Mouse (Mus musculus): ENCODE measurements around the gene Pla2g4b.

Pla2g4b gene

GRCm38 (mm10) chr2:120032726-120033467 lies at the start of gene Pla2g4b:
Pla2g4b (plus strand) TSS chr2:120033417.
- no peak for DNase-seq (ENCODE audit: low spot score)

GRCm38 (mm10) chr2:119985871-119986270 lies 47.3 kb upstream of the Pla2g4b start:
- no peak for DNase-seq (ENCODE audit: low spot score)

GRCm38 (mm10) chr2:119986369-119986768 lies 46.8 kb upstream of the Pla2g4b start:
- no peak for DNase-seq (ENCODE audit: low spot score)

- no peak for DNase-seq (ENCODE audit: low spot score)
Measured at GRCm38 (mm10) chr2:119987441-119987840, 45.8 kb upstream of the Pla2g4b start.

- DNase-seq (ENCODE audit: low spot score), result no peak
Measured at GRCm38 (mm10) chr2:119988952-119989351, 44.3 kb upstream of the Pla2g4b start.

GRCm38 (mm10) chr2:119990881-119991280 lies 42.3 kb upstream of the Pla2g4b start:
- no peak for DNase-seq (ENCODE audit: low spot score)

- no peak for DNase-seq (ENCODE audit: low spot score)
Measured at GRCm38 (mm10) chr2:119992349-119992748, 40.9 kb upstream of the Pla2g4b start.

- no peak for DNase-seq (ENCODE audit: low spot score)
Measured at GRCm38 (mm10) chr2:119993515-119993914, 39.7 kb upstream of the Pla2g4b start.

GRCm38 (mm10) chr2:119994839-119995238 lies 38.4 kb upstream of the Pla2g4b start:
- no peak for DNase-seq (ENCODE audit: low spot score)

- DNase-seq (ENCODE audit: low spot score), result no peak
Measured at GRCm38 (mm10) chr2:119995391-119996281, 37.6 kb upstream of the Pla2g4b start.

- DNase-seq (ENCODE audit: low spot score), result no peak
Measured at GRCm38 (mm10) chr2:119997354-119997753, 35.9 kb upstream of the Pla2g4b start.

- no peak for DNase-seq (ENCODE audit: low spot score)
Measured at GRCm38 (mm10) chr2:119999731-120000130, 33.5 kb upstream of the Pla2g4b start.

GRCm38 (mm10) chr2:120000882-120001584 lies 32.2 kb upstream of the Pla2g4b start:
- no peak for DNase-seq (ENCODE audit: low spot score)

GRCm38 (mm10) chr2:120001956-120002355 lies 31.3 kb upstream of the Pla2g4b start:
- DNase-seq (ENCODE audit: low spot score), result no peak

GRCm38 (mm10) chr2:120003970-120004369 lies 29.2 kb upstream of the Pla2g4b start:
- DNase-seq (ENCODE audit: low spot score), result no peak

GRCm38 (mm10) chr2:120006696-120007095 lies 26.5 kb upstream of the Pla2g4b start:
- no peak for DNase-seq (ENCODE audit: low spot score)

- DNase-seq (ENCODE audit: low spot score), result no peak
Measured at GRCm38 (mm10) chr2:120007680-120008210, 25.5 kb upstream of the Pla2g4b start.

- no peak for DNase-seq (ENCODE audit: low spot score)
Measured at GRCm38 (mm10) chr2:120008672-120009071, 24.5 kb upstream of the Pla2g4b start.

GRCm38 (mm10) chr2:120011462-120012200 lies 21.6 kb upstream of the Pla2g4b start:
- DNase-seq (ENCODE audit: low spot score), result peak; percentile 69

GRCm38 (mm10) chr2:120012924-120013323 lies 20.3 kb upstream of the Pla2g4b start:
- DNase-seq (ENCODE audit: low spot score), result no peak

GRCm38 (mm10) chr2:120013831-120014486 lies 19.3 kb upstream of the Pla2g4b start:
- DNase-seq (ENCODE audit: low spot score), result no peak
